Mouse (Mus musculus): Measurements from ENCODE around the gene Sdhaf2. TPM values are rescaled to one million over a fixed set of nuclear protein-coding genes. Genes with fewer than 3 reads are reported as not detected.

The Sdhaf2 gene
- polyA plus RNA-seq, 1 experiment, result 0.44 TPM

DNA sequence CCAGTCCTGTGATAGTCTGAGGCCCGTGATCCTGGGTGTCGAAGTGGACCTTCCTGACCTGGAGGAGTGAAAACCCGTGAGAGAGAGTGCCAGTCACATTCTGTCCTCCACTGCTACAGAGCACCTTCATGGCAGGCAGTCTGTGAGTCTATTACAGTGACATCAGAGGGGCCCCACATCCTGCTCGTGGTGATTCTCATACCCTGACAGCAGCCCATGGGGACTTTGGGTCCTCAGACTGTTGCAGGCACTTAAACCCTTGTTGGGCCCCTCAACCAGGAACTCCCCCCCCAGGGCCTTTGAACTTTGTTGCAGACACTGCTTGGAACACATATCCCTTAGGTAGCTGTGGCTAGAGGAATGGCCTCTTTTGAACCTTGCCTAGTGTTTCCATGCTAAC, 46.4 kb downstream of the Sdhaf2 start:
- no peaks in the 10 kb centered on the region for H3K9me3 ChIP-seq (ENCODE audit: control insufficient read depth, low read length)
- H3K4me3 ChIP-seq (replicated peaks), result no peak overlapping the region
- no peak for TF ChIP-seq TAL1 (IDR thresholded peaks at IDR 0.05; ENCODE audit: low read length)
- no peak for TF ChIP-seq GATA1 (IDR thresholded peaks at IDR 0.05; ENCODE audit: low read length)
- H3K27me3 ChIP-seq (ENCODE audit: control insufficient read depth), result peaks cover 2% of the 10 kb centered on the region; the same call in 1 of the 2 replicates
- no peaks in the 10 kb centered on the region for H3K4me1 ChIP-seq (ENCODE audit: control insufficient read depth)
- H3K36me3 ChIP-seq (ENCODE audit: control insufficient read depth), result no peaks in the 10 kb centered on the region

DNA sequence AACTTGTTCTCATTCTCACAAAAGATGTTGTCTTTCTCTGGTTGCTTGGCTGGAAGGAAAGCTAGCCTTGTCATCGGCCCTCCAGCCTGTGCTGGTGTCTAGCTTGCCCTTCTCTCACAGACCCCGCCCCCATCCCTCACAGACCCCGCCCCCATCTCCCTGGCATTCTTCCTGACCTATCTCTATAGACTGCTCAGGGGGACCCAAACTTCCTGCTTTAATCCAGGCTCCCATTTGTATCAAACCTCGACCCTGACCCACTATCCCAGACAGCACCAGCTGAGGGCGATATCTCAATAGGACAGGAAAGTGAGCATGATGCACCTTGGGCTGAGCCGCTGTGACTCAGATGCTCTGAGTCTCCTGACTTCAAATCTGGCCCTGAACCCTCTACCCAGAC, 52.2 kb downstream of the Sdhaf2 start:
- no peak overlapping the region for H3K4me3 ChIP-seq (replicated peaks)
- TF ChIP-seq GATA1 (IDR thresholded peaks at IDR 0.05; ENCODE audit: low read length) (no peak), TAL1 (IDR thresholded peaks at IDR 0.05; ENCODE audit: low read length) (no peak)
- no peaks in the 10 kb centered on the region for H3K4me1 ChIP-seq (ENCODE audit: control insufficient read depth)
- no peaks in the 10 kb centered on the region for H3K36me3 ChIP-seq (ENCODE audit: control insufficient read depth)
- no peaks in the 10 kb centered on the region for H3K9me3 ChIP-seq (ENCODE audit: control insufficient read depth, low read length)
- H3K27me3 ChIP-seq (ENCODE audit: control insufficient read depth), result no peaks in the 10 kb centered on the region

DNA sequence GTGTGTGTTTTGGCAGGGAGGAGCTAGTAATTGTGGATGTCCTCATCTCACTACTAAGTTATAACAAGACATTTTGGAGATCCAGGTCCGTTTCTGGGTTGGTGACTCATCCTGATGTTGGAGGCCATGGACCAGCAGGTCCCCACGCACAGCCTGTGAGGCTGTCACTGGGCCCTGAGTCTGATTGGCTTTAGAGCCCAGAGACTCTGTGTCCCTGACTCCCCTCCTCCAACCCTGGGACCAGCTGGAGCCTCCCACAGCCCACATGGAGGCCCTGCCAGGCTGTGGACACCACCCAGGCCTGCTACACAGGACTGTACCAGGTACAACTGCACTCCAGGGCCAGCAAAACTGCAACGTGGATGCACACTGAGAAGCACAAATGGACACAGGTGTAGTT, 53.0 kb downstream of the Sdhaf2 start:
- Histone ChIP-seq H3K4me1 (ENCODE audit: control insufficient read depth) (no peaks in the 10 kb centered on the region), H3K9me3 (ENCODE audit: control insufficient read depth, low read length) (no peaks in the 10 kb centered on the region), H3K27me3 (ENCODE audit: control insufficient read depth) (no peaks in the 10 kb centered on the region), H3K36me3 (ENCODE audit: control insufficient read depth) (no peaks in the 10 kb centered on the region), H3K4me3 (replicated peaks) (no peak overlapping the region)
- TF ChIP-seq GATA1 (IDR thresholded peaks at IDR 0.05; ENCODE audit: low read length) (no peak), TAL1 (IDR thresholded peaks at IDR 0.05; ENCODE audit: low read length) (no peak)

DNA sequence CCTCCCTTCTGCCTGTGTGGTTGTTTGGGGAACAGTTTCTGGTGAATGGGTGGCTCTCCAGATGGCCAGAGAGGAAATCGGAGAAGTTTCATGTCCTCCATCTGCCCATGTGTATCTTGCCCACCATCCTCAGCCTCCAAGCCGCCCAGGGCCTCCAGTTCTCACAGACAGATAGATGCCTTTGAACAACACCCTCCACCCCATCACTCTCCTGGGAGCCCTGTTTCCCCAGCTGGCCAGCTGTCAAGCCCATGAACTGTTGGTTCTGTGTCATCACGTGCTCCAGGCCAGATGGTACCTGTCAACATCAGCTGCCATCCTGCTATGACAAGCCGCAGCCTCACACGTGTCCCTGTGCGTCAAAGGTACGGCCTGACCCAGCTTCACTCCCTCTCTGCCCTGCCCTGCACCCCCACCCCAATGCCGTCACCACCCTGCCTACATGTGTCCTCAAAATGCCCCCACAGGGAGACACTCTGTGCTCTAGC, 56.7 kb downstream of the Sdhaf2 start:
- Histone ChIP-seq H3K27me3 (ENCODE audit: control insufficient read depth) (peaks cover 4% of the 10 kb centered on the region; the same call in 1 of the 2 replicates), H3K4me3 (replicated peaks) (no peak overlapping the region), H3K9me3 (ENCODE audit: control insufficient read depth, low read length) (no peaks in the 10 kb centered on the region), H3K36me3 (ENCODE audit: control insufficient read depth) (no peaks in the 10 kb centered on the region), H3K4me1 (ENCODE audit: control insufficient read depth) (no peaks in the 10 kb centered on the region)
- TF ChIP-seq TAL1 (IDR thresholded peaks at IDR 0.05; ENCODE audit: low read length) (no peak), GATA1 (IDR thresholded peaks at IDR 0.05; ENCODE audit: low read length) (no peak)

DNA sequence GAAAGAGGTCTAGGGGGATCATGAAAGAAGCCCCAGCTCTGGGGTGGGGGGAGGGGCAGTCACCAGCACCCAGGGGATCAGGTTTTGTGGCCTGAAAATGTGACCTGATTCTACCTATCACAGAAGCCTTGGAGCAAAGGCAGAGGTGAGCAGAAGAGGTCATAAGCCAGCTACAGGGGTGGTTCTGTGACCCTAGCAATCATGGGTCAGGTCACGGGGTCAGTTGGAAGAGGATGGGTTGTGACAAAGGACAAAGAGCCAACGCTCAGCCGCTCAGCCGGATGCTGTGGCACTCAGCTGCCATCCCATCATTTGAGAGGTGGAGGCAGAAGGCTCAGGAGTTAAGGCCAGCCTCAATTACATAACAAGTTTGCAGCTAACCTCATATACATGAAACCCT, 61.5 kb downstream of the Sdhaf2 start:
- TF ChIP-seq TAL1 (IDR thresholded peaks at IDR 0.05; ENCODE audit: low read length) (no peak), GATA1 (IDR thresholded peaks at IDR 0.05; ENCODE audit: low read length) (no peak)
- no peaks in the 10 kb centered on the region for H3K36me3 ChIP-seq (ENCODE audit: control insufficient read depth)
- H3K4me1 ChIP-seq (ENCODE audit: control insufficient read depth), result no peaks in the 10 kb centered on the region
- H3K27me3 ChIP-seq (ENCODE audit: control insufficient read depth), result peaks cover 34% of the 10 kb centered on the region
- H3K9me3 ChIP-seq (ENCODE audit: control insufficient read depth, low read length), result no peaks in the 10 kb centered on the region
- H3K4me3 ChIP-seq (replicated peaks), result no peak overlapping the region

DNA sequence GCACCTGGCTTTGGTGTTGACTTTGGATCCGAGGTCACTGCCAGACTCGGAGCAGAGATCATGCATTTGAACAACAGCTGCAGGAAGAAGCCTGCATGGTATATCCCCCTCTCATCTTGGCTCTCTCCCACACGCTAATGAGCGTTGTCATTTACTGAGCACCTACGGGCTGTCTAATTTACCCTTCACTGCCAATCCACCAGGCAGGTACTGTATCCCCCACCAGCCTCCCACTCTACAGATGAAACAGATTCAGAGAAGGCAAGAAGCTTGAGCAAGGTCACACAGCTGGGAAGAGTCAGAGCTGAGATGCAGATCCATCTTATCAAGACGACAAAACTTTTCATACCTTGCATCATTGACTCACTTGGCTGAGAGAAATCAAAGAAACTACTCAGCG, 64.4 kb downstream of the Sdhaf2 start:
- Histone ChIP-seq H3K9me3 (ENCODE audit: control insufficient read depth, low read length) (peaks cover 8% of the 10 kb centered on the region; the same call in 1 of the 2 replicates), H3K36me3 (ENCODE audit: control insufficient read depth) (no peaks in the 10 kb centered on the region), H3K4me3 (replicated peaks) (no peak overlapping the region), H3K4me1 (ENCODE audit: control insufficient read depth) (peaks cover 5% of the 10 kb centered on the region), H3K27me3 (ENCODE audit: control insufficient read depth) (peaks cover 62% of the 10 kb centered on the region)
- no peak for TF ChIP-seq GATA1 (IDR thresholded peaks at IDR 0.05; ENCODE audit: low read length)
- no peak for TF ChIP-seq TAL1 (IDR thresholded peaks at IDR 0.05; ENCODE audit: low read length)

DNA sequence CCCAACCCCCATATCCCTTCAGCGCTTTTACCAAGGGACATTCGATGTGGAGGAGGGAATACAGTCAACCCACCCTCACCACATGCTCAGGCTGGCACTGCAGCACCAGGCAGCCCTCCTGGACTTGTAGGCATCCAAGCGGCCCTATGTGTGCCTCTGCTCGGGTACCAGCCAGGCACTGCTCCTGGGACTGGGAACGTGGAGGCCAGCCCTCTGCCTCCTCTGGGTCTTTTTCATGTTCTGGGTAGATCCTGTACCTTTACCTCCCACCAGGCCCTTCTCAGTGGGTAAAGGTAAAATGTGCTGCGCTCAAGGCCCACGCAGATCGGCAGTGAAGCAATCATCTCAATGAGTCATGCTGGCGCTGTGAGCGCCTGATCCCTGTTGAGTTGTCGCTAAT, 66.0 kb downstream of the Sdhaf2 start:
- H3K4me3 ChIP-seq (replicated peaks), result no peak overlapping the region
- H3K4me1 ChIP-seq (ENCODE audit: control insufficient read depth), result peaks cover 10% of the 10 kb centered on the region
- H3K9me3 ChIP-seq (ENCODE audit: control insufficient read depth, low read length), result peaks cover 8% of the 10 kb centered on the region; the same call in 1 of the 2 replicates
- TF ChIP-seq TAL1 (IDR thresholded peaks at IDR 0.05; ENCODE audit: low read length), result no peak
- TF ChIP-seq GATA1 (IDR thresholded peaks at IDR 0.05; ENCODE audit: low read length), result no peak
- peaks cover 77% of the 10 kb centered on the region for H3K27me3 ChIP-seq (ENCODE audit: control insufficient read depth)
- H3K36me3 ChIP-seq (ENCODE audit: control insufficient read depth), result no peaks in the 10 kb centered on the region

DNA sequence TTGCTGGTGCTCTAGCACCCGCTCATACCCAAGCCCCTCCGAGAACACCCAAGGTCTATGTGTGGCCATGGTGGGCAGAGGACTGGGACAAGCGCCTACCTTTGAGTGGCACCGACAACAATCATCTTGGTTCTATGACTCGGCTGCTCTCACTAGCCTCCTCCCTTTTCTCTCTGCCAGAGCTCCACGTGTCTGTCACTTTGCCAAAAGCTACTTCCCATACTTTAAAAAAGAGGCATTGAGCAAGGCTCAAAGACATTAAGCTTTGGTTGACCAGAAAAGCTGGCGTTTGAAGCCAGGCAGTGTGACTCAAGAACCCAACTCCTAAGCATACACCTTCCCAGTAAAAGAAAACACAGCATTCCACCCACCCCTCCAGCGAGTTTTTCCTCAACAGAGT, 67.8 kb downstream of the Sdhaf2 start:
- TF ChIP-seq TAL1 (IDR thresholded peaks at IDR 0.05; ENCODE audit: low read length) (no peak), GATA1 (IDR thresholded peaks at IDR 0.05; ENCODE audit: low read length) (no peak)
- Histone ChIP-seq H3K4me3 (replicated peaks) (no peak overlapping the region), H3K4me1 (ENCODE audit: control insufficient read depth) (peaks cover 14% of the 10 kb centered on the region), H3K36me3 (ENCODE audit: control insufficient read depth) (no peaks in the 10 kb centered on the region), H3K27me3 (ENCODE audit: control insufficient read depth) (peaks cover 93% of the 10 kb centered on the region), H3K9me3 (ENCODE audit: control insufficient read depth, low read length) (peaks cover 8% of the 10 kb centered on the region; the same call in 1 of the 2 replicates)

DNA sequence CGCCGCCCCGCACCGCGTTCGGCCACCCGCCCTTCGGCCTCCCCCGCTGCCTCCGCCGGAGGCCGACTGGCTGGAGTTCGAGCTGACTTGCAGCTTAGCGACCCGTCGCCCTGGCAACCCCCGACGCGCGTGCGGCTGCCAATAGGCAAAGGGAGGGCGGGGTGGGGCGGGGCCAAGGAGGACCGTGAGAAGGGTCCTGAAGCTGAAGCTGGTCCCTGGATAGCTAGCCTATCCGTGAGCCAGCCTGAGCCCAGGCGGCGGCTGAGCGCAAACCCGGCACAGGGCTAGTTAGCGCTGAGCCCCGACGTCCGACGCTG, 68.5 kb downstream of the Sdhaf2 start:
- TF ChIP-seq GATA1 (IDR thresholded peaks at IDR 0.05; ENCODE audit: low read length) (no peak), TAL1 (IDR thresholded peaks at IDR 0.05; ENCODE audit: low read length) (no peak)
- Histone ChIP-seq H3K27me3 (ENCODE audit: control insufficient read depth) (peaks cover 98% of the 10 kb centered on the region), H3K36me3 (ENCODE audit: control insufficient read depth) (no peaks in the 10 kb centered on the region), H3K4me3 (replicated peaks) (no peak overlapping the region), H3K4me1 (ENCODE audit: control insufficient read depth) (peaks cover 14% of the 10 kb centered on the region), H3K9me3 (ENCODE audit: control insufficient read depth, low read length) (peaks cover 8% of the 10 kb centered on the region; the same call in 1 of the 2 replicates)
